Mouse (Mus musculus): ENCODE measurements around the gene Smc2. TPM values are rescaled to one million over a fixed set of nuclear protein-coding genes. Genes with fewer than 3 reads are reported as not detected.
"Not testable (repeated sequence)": the region's sequence is repeated elsewhere in the genome, so short reads cannot be mapped to it uniquely, and the experiment has no call there.

Gene Smc2
- total RNA-seq (2017) = 132 and 156 TPM in 2 replicates

DNA sequence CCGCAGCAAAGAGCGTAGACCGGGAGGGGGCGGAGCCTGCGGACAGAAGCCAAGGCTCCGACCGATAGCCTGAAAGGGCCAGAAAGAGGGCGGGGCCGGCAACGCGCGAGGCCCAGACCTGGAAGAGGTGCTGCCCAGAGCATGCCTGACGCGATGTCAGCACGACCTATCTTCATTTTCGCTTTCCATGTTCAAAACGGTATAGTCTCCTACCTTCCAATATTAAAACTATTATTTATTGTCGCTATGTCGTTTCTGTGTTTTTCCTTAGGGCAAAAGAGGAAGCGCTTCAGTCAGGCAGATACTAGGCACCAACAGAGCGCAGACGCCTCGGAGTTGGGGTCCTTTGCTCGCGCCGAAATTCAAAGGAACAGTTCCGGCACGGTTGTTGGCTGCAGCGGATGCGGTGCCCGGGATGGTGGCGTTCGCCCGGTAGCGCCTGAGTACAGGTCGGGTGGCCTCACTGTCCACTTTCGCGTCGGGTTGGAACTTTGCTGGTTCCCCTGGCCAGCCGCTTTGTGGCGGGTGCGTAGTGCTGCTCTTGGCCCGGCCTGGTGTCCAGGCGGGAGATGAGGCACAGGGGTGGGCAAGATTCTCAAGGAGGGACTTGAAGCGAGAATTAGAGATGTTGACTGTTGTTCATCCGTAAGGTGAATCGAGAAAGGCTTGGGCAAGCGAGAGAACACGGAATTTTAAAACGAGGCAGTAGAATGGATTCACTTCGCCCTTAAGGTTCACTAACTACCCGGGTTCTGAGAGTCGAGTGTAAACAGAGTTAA lies at the start of gene Smc2:
Smc2 (plus strand) TSS at position 358 of the 779 bp plus-strand sequence.
- peak; percentile 98 to 100 for ATAC-seq (replicated peaks in 1 of 2; ENCODE audit: insufficient read depth in 1 of 2, low FRiP score in 2 of 2, low TSS enrichment in 1 of 2, low read depth in 1 of 2, poor library complexity in 2 of 2, severe bottlenecking in 2 of 2)

DNA sequence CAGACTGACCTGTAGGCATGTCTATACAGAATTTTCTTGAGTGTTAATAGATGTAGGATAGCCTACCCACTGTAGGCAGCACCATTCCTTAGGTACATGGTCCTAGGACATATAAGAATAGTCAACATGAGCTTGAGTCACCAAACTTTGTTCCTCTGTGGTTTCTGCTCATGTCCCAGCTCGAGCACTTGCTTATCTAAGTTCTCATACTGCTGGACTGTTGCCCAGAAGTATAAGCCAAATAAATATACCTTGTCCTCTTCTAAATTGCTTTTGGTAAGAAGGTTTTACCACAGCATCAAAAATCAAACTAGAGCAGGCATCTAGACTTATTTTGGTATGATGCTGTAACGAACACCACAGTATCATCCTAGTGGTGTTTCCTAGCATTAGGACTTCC lies 27.5 kb upstream of the Smc2 start:
- ATAC-seq (replicated peaks in 1 of 2; ENCODE audit: insufficient read depth in 1 of 2, low FRiP score in 2 of 2, low TSS enrichment in 1 of 2, low read depth in 1 of 2, poor library complexity in 2 of 2, severe bottlenecking in 2 of 2) = no peak

GRCm38 (mm10) chr4:52423653-52424052 lies 15.4 kb upstream of the Smc2 start:
- no peak for ATAC-seq (replicated peaks in 1 of 2; ENCODE audit: insufficient read depth in 1 of 2, low FRiP score in 2 of 2, low TSS enrichment in 1 of 2, low read depth in 1 of 2, poor library complexity in 2 of 2, severe bottlenecking in 2 of 2)

DNA sequence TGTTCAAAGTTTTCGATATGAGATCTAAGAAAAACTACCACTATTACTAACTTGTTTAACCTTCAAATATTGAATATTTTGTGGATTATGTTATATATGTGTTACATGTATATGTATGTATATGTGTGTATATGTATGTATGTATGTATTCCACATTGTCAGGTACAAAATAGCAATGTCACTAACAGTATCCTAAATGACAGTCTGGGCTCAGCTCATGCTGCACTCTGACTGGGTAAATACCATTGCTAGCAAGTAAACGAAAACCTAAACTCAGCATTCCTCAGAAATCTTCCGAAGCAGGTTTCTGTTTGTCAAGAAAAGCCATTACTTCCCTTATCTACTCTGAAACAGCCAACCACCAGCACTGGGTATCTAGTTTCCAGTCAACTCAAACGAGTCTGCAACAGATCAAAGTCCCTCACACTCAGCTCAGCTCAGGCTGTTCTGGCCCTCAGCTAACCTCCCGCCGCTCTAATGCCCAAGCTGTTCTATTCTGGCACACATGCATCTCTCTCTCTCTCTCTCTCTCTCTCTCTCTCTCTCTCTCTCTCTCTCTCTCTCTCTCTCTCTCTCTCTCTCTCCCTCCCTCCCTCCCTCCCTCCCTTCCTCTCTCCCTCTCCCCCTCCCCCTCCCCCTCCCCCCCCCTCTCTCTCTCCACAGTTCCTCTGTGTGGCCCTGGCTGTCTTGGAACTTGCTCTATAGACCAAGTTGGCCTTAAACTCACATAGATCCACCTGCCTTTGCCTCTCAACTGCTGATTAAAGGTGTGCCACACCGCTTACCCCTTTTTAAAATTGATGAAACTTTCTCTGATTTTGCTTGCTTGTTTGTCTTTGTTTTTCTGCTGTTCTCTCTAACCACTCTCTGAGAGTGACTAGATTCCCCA lies 9.5 kb upstream of the Smc2 start:
- peak; percentile 92 to 94 for ATAC-seq (replicated peaks in 1 of 2; ENCODE audit: insufficient read depth in 1 of 2, low FRiP score in 2 of 2, low TSS enrichment in 1 of 2, low read depth in 1 of 2, poor library complexity in 2 of 2, severe bottlenecking in 2 of 2)

- ATAC-seq (replicated peaks in 1 of 2; ENCODE audit: insufficient read depth in 1 of 2, low FRiP score in 2 of 2, low TSS enrichment in 1 of 2, low read depth in 1 of 2, poor library complexity in 2 of 2, severe bottlenecking in 2 of 2) = not testable (repeated sequence)
Measured at GRCm38 (mm10) chr4:52435551-52435950, 3.5 kb upstream of the Smc2 start.

GRCm38 (mm10) chr4:52438371-52438885 lies 615 bp upstream of the Smc2 start:
- peak; percentile 10 to 17; a peak in 3 of 4 replicates for ATAC-seq (replicated peaks in 1 of 2; ENCODE audit: insufficient read depth in 1 of 2, low FRiP score in 2 of 2, low TSS enrichment in 1 of 2, low read depth in 1 of 2, poor library complexity in 2 of 2, severe bottlenecking in 2 of 2)

DNA sequence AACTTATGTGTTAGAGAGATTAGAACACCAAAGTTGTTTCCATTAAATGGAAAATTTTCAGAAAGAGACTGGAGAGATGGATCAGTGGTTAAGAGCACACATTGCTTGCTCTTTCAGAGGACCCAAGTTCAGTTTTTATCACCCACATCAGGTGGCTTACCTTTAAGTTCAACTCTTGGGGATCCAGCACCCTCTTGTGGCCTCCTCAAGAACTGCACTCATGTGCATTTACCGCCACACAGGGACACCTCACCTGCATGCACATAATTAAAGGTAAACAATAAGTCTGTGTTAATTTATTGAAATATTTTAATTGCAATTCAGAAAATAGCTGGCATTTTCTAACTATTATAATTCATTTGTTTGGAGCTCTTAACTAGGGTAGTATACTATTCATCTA lies 20.7 kb downstream of the Smc2 start:
- no peak for ATAC-seq (replicated peaks in 1 of 2; ENCODE audit: insufficient read depth in 1 of 2, low FRiP score in 2 of 2, low TSS enrichment in 1 of 2, low read depth in 1 of 2, poor library complexity in 2 of 2, severe bottlenecking in 2 of 2)

- ATAC-seq (replicated peaks in 1 of 2; ENCODE audit: insufficient read depth in 1 of 2, low FRiP score in 2 of 2, low TSS enrichment in 1 of 2, low read depth in 1 of 2, poor library complexity in 2 of 2, severe bottlenecking in 2 of 2) = no peak
Measured at GRCm38 (mm10) chr4:52461321-52461720, 22.3 kb downstream of the Smc2 start.

DNA sequence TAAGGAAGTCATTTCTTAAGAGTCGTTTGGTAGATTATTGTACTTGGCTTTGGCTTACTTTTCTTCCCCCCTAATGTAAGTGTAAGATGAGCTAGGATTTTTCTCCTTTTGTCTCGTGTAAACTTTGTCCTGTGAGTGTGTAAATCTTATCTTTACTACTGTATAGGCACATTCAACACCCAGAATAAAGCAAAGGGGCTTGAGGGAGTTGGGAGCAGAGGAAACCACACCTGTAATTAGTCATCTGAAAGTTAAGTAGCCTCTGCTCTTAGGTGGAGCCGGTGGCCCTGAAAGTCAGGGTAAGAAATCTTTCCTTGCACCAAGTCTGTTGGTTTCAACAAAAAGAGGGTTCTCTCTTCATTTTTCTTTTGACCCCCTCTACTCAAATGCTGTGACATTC lies 34.4 kb downstream of the Smc2 start:
- ATAC-seq (replicated peaks in 1 of 2; ENCODE audit: insufficient read depth in 1 of 2, low FRiP score in 2 of 2, low TSS enrichment in 1 of 2, low read depth in 1 of 2, poor library complexity in 2 of 2, severe bottlenecking in 2 of 2) = no peak

GRCm38 (mm10) chr4:52487486-52487885 lies 48.4 kb downstream of the Smc2 start:
- no peak for ATAC-seq (replicated peaks in 1 of 2; ENCODE audit: insufficient read depth in 1 of 2, low FRiP score in 2 of 2, low TSS enrichment in 1 of 2, low read depth in 1 of 2, poor library complexity in 2 of 2, severe bottlenecking in 2 of 2)

GRCm38 (mm10) chr4:52497144-52497543 lies 58.1 kb downstream of the Smc2 start, which contains the start of gene Vma21-ps:
TSS of gene Vma21-ps (minus strand) at chr4:52497244.
- not testable (repeated sequence) for ATAC-seq (replicated peaks in 1 of 2; ENCODE audit: insufficient read depth in 1 of 2, low FRiP score in 2 of 2, low TSS enrichment in 1 of 2, low read depth in 1 of 2, poor library complexity in 2 of 2, severe bottlenecking in 2 of 2)

- no peak for ATAC-seq (replicated peaks in 1 of 2; ENCODE audit: insufficient read depth in 1 of 2, low FRiP score in 2 of 2, low TSS enrichment in 1 of 2, low read depth in 1 of 2, poor library complexity in 2 of 2, severe bottlenecking in 2 of 2)
Measured at GRCm38 (mm10) chr4:52517580-52517979, 78.5 kb downstream of the Smc2 start.

DNA sequence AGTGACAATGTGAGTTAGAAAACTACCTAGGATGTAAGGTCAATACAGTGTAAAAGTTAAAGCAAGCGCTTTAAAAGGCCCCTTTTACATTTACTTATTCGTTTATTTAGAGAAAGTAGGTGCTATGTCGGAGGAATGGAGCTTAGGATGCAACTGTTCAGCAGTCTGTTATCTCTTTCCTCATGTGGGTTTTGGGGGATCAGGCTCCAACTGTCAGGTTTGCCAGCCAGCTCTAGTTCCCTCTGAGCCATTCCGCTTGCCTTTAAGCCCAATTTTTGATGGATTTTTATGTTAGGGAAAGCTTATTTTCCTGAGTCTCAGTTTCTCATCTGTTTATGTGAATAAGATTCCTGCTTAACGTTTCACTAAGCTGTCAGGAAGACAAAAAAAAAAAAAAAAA lies 80.3 kb downstream of the Smc2 start:
- no peak for ATAC-seq (replicated peaks in 1 of 2; ENCODE audit: insufficient read depth in 1 of 2, low FRiP score in 2 of 2, low TSS enrichment in 1 of 2, low read depth in 1 of 2, poor library complexity in 2 of 2, severe bottlenecking in 2 of 2)

DNA sequence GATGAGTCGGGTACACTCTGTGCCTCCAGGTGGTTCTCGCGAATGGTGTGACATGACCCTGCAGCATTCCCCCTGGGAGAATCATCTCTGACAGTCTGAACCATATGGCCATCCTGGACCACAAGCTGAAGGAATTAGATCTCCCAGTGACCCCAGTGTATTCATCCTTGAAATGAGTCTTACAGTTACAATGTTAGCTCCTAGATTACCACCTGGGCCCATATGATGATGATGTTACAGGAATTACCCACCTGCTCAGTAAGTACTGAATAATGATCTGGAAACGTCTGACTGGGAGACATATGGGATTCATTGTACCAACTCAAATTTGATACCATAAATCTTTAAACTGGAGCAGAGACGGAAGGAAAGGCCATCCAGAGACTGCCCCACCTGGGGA lies 87.4 kb downstream of the Smc2 start:
- no peak for ATAC-seq (replicated peaks in 1 of 2; ENCODE audit: insufficient read depth in 1 of 2, low FRiP score in 2 of 2, low TSS enrichment in 1 of 2, low read depth in 1 of 2, poor library complexity in 2 of 2, severe bottlenecking in 2 of 2)

GRCm38 (mm10) chr4:52530636-52531035 lies 91.6 kb downstream of the Smc2 start:
- no peak for ATAC-seq (replicated peaks in 1 of 2; ENCODE audit: insufficient read depth in 1 of 2, low FRiP score in 2 of 2, low TSS enrichment in 1 of 2, low read depth in 1 of 2, poor library complexity in 2 of 2, severe bottlenecking in 2 of 2)
